Comparison of ENCODE assay signal across 35 mouse cellular contexts in the genomic region with DNA sequence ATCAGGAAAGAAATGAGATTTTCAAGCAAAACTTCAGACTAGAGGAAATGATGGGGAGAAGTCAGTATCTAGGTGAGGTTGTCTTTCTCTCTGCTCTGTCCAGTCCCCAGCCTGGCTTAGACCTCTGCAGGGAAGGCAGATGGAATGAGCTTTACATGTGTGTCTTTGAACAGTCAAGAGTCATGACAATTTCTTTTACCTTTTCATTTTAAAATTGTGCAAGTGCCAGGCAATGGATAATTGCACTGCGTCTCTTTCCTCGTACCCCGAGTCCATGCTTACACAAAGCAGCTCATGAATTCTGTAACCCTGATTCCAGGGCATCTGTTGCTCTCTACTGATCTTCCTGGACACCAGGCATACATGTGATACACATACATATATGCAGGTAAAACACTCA.
"Had no signal": no experiment of that assay in that cellular context is flagged by ENCODE, and none has a peak within 500 bp of the region (broad histone marks: within the 10 kb centered on the region; RNA-seq: fewer than 3 reads in every experiment).

No protein-coding gene starts in this region.

- ATAC-seq: hindbrain, embryonic 16.5 days; hindbrain, postnatal 0 days; inflammation-experienced regulatory T-cells, adult 6 months; intestine, embryonic 15.5 days; intestine, embryonic 16.5 days; intestine, postnatal 0 days had no signal

- H3K27me3 ChIP-seq: heart, embryonic 12.5 days; heart, embryonic 13.5 days; heart, embryonic 15.5 days; hindbrain, embryonic 12.5 days; hindbrain, embryonic 13.5 days; hindbrain, embryonic 15.5 days; intestine, embryonic 15.5 days; kidney, embryonic 15.5 days had no signal

- H3K4me3 ChIP-seq: heart, embryonic 10.5 days; heart, embryonic 12.5 days; heart, embryonic 13.5 days; heart, embryonic 15.5 days; hindbrain, embryonic 10.5 days; hindbrain, embryonic 12.5 days; hindbrain, embryonic 13.5 days; hindbrain, embryonic 15.5 days; intestine, embryonic 15.5 days; kidney, embryonic 15.5 days; layer of hippocampus, adult 2 months had no signal

- H3K9ac ChIP-seq: heart, embryonic 12.5 days; heart, embryonic 13.5 days; heart, embryonic 15.5 days; hindbrain, embryonic 12.5 days; hindbrain, embryonic 13.5 days; hindbrain, embryonic 14.5 days; hindbrain, embryonic 15.5 days; intestine, embryonic 15.5 days; kidney, embryonic 15.5 days had no signal

- H3K4me2 ChIP-seq: heart, embryonic 11.5 days; heart, embryonic 12.5 days; heart, embryonic 13.5 days; heart, embryonic 15.5 days; hindbrain, embryonic 12.5 days; hindbrain, embryonic 13.5 days; hindbrain, embryonic 14.5 days; hindbrain, embryonic 15.5 days; intestine, embryonic 15.5 days; kidney, embryonic 15.5 days had no signal

- DNase-seq: heart, postnatal 10 days; heart, postnatal 14 days; heart, postnatal 36 days; heart, postnatal 4 days; kidney, adult 11 months; kidney, adult 18-20 months; kidney, adult 2 months; kidney, adult 8-10 months; kidney, adult 9 months; kidney, postnatal 10 days; kidney, postnatal 14 days; kidney, postnatal 25 days; kidney, postnatal 36 days; kidney, postnatal 4 days; layer of hippocampus, adult 9-11 months; layer of hippocampus, postnatal 36 days had no signal

- H3K36me3 ChIP-seq: heart, embryonic 10.5 days; heart, embryonic 12.5 days; heart, embryonic 13.5 days; heart, embryonic 15.5 days; hindbrain, embryonic 10.5 days; hindbrain, embryonic 12.5 days; hindbrain, embryonic 13.5 days; hindbrain, embryonic 15.5 days; intestine, embryonic 15.5 days; kidney, embryonic 15.5 days had no signal

- H3K27ac ChIP-seq: heart, embryonic 10.5 days; hindbrain, embryonic 10.5 days; hindbrain, embryonic 12.5 days; hindbrain, embryonic 13.5 days; hindbrain, embryonic 14.5 days; hindbrain, embryonic 15.5 days; hindbrain, postnatal 0 days; intestine, embryonic 15.5 days; kidney, embryonic 15.5 days; kidney, postnatal 0 days; layer of hippocampus, adult 2 months had no signal

- H3K4me1 ChIP-seq: hindbrain, embryonic 10.5 days; hindbrain, embryonic 12.5 days; hindbrain, embryonic 13.5 days; hindbrain, embryonic 15.5 days; intestine, embryonic 15.5 days had no signal

- H3K9me3 ChIP-seq: heart, embryonic 10.5 days; heart, embryonic 12.5 days; heart, embryonic 13.5 days; heart, embryonic 15.5 days; hindbrain, embryonic 10.5 days; hindbrain, embryonic 12.5 days; hindbrain, embryonic 13.5 days; hindbrain, embryonic 15.5 days; intestine, embryonic 15.5 days; kidney, embryonic 15.5 days had no signal
